Mouse (Mus musculus) urinary bladder, postnatal 36 days (tissue): ENCODE data around the gene Rep15.

Experiments used
- DNase-seq, 2 experiments: peaks; one replicate each; pipeline ENCODE4 v3.0.0; 2022; ENCODE audit warnings: low spot score in 2 of 2, mixed read lengths in 1 of 2

The Rep15 gene

GRCm38 (mm10) chr6:147032303-147032925 is at the start of gene Rep15:
Gene Rep15 (plus strand): TSS chr6:147032584.
- no peak for DNase-seq

DNA sequence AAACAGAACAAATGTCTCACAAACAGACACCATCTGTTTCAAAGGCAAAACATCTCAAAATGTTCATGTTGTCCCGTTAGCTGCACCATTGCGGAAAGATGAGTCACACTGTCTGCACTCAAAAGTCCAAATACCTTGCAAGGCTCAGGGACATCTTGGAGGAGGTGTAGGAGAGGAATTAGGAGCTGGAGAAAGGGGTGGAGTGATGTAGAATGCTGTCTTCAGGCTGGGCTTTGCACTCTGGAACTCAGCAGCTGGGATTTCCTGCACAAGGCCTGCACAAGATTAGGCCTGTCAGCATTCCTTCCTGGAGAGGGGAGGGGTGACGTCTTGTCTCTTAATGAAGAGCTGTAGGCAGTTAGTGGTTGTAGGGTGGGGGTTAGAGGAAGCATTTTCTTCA is 47.8 kb upstream of the Rep15 start:
- DNase-seq, result no peak

GRCm38 (mm10) chr6:146994236-146994635 is 38.1 kb upstream of the Rep15 start:
- peak in 1 of 2 experiments; percentile 44 for DNase-seq

DNA sequence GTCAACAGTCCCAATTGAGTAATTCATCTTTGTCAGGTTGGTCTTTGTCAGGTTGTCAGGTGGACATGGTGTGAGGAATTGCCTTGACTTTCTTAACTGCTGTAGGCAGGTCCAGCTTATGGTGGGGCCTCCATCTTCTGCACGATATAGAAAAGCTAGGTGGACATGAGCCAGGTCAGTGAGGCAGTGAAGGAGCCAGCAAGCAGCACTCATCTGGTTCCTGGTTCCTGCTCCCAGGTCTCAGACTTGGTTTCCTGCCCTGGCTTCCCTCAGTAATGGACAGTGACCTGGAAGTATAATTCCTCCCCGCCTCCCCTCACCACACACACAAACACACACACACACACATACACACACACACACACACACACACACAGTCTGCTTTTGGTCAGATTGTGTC is 37.0 kb upstream of the Rep15 start:
- DNase-seq, result no peak

GRCm38 (mm10) chr6:146995878-146996277 is 36.5 kb upstream of the Rep15 start:
- no peak for DNase-seq

GRCm38 (mm10) chr6:146997006-146997405 is 35.4 kb upstream of the Rep15 start:
- DNase-seq, result no peak

GRCm38 (mm10) chr6:146998710-146999109 is 33.7 kb upstream of the Rep15 start:
- DNase-seq, result no peak

DNA sequence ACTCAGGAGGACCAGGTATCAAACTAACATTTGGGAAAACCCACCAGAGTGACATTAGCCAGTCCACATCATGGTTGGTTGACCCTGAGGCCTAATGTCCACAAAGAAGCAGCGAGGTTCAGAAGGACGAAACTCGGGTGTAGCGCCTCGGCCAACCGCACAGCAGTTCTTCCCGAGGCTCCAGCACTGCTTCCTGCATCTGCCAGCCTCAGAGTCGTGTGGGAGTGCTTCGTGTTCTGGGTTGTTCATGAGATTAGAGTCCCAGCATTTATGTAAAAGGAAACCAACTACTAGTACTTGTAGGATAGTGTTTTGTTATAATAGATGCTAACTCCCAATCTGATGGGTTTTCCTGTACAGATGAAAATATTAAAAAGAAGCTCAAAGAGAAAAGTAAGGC is 33.1 kb upstream of the Rep15 start:
- no peak for DNase-seq

DNA sequence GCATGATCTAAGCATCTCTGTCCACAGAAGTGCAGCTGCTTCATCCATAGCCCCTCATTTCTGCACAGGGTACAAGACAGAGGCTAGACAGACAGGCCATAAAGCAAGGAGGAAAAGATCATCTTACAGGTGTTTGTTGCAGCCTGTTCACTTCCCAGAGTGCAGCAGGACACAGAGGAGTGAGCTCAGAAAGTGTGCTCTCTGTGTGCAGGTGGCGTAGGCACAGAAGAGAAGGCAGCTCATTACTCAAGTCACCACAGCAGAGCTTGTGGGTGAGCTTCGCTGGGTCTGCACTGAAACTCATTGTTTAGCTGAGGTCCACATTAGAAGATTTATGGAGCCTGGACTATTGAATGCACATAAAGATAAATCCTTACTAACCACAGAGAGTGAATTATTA is 32.6 kb upstream of the Rep15 start:
- DNase-seq, result no peak

GRCm38 (mm10) chr6:147008148-147008547 is 24.2 kb upstream of the Rep15 start:
- DNase-seq, result peak in 1 of 2 experiments; percentile 14

GRCm38 (mm10) chr6:147010358-147010757 is 22.0 kb upstream of the Rep15 start:
- DNase-seq, result no peak

DNA sequence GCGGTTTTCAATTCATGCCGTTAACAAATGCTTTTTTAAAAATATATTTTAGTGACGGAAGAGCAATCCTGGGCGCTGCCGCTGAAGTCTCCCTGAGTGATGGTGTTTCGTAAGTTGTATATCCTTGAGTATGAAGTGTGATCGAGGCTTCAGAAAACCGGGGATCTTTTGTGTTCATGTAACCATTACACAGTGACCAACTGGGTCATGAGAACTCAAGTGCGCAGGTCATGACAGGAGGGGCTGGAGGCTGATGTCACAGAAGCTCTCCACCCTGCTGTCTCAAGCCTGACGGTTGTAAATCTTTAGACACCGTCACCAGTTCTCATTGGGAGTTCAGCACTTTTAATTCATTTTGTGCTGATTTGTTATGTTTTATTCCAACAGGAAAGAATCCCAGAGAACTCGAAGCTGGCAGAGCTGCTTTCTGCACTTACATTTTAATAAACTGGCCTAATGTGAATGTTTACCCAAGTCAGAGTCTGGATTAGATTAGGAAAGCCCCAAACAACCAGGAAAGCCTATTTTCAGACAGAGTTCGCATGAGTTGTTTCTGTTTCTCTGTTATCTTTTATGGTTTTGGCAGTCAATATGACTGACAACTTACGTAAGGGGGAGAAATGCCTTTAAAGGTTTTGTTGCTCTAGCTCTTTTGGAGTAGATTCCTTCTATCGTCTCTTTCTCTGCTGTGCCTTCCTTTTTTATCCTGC is 21.4 kb upstream of the Rep15 start:
- no peak for DNase-seq

DNA sequence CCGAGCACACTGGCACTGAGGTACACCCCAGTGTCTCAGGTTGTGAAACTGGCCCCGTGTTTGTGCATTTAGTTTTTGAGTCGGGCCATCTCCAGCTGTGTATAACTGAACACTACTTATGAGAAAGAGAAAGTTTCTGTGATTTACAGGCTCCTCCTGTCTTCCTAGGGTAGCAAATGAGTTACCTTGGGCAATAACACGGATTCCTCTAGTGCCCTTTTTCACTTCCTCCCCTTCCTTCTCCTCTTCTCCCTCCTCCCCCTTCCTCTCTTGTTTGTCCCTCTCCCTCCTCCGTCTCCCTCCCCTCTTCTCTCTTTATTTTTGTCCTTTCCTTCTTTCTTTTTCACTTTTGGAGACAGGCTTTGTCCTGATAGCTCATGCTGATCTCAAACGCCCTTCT is 20.8 kb upstream of the Rep15 start:
- peak in 1 of 2 experiments; percentile 16 for DNase-seq

GRCm38 (mm10) chr6:147011977-147012376 is 20.4 kb upstream of the Rep15 start:
- DNase-seq, result no peak

GRCm38 (mm10) chr6:147013546-147013945 is 18.8 kb upstream of the Rep15 start:
- DNase-seq, result no peak

DNA sequence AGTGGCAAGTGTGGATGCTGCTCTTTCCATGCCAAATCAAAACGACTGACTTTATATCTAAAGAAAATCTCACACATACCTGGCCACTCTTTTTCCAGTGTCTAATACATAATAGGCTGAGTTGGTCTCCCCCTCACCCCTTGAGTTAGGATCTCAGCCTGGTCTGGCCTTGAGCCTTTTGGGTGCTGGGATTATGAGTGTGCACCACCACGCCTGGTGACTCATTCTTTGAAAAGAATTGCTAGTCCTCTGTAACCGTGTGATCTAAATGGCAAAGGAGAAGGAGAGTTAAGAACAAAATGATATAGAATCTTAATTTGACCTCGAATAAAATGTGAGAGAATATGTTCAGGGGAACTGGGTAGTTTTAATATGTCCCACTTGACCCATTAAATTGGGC is 14.5 kb upstream of the Rep15 start:
- no peak for DNase-seq

DNA sequence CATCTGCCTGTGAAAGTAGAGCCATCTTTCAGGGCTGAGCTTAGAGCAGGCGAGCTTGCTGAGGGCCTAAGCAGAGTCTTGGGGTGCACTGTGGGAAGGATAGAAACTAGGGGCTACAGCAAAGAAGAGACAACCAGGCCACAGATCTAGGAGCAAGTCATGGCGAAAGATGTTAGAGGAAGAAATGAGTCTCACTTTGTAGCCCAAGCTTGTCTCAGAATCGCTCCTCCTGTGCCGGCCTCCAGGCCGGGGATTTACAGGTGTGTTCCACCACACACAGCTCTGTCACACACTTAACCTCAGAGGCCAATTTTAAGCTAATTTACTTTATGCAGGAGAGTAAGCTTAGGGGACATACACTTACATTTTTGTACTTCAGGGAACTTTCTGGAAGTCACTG is 14.0 kb upstream of the Rep15 start:
- DNase-seq, result no peak

DNA sequence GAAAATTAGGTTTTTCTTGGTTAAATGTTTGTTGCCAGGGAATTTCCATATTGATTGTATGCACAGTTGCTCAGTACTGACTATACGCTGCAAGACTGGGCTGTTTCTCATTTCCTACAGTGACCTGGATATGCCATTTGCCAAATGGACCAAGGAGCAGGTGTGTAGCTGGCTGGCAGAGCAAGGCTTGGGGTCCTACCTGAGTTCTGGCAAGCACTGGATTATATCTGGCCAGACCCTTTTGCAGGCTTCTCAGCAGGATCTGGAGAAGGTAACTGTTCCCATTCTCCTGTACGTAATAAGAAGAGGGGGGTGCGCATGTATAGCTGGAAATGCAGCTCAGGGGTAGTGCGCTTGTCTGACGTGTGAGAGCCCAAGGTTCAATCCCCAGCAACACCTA is 11.2 kb upstream of the Rep15 start:
- no peak for DNase-seq

DNA sequence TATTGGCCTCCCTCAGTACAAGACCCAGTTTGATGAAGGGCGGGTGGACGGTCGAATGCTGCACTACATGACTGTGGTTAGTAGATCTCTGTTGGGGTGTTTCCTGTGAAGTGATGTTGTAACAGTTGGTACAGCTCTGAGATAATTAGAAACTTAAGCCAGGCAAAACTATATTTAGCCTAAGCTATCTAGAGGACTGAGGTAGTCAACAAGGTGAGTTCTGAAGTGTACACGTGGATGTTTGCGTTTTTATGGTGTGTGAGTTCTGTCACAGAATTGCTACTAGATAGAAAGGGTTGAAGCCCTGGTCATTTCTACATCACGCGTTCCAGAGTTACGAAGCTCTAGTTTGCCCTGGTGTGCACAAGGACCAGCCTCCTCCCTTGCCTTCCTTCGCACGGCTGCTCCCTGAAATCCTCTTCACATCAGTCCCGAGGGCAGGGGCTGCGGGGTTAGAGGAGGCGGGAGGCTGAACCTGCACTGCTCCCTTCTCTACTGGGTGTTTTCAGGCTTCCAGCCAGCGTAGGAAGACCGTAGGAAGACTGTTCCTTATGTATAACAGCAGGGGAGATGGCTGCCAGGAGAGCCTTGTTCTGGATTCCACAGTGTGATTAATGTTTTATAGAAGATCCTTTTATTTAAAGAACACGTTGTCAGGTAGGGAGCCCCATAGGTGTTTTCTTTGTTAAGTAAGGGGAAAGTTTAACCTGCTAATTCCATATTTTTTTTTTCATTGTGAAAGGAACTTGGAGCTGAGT is 9.8 kb upstream of the Rep15 start:
- DNase-seq, result no peak

GRCm38 (mm10) chr6:147023133-147023395 is 9.3 kb upstream of the Rep15 start:
- DNase-seq, result no peak

GRCm38 (mm10) chr6:147023568-147023967 is 8.8 kb upstream of the Rep15 start:
- no peak for DNase-seq

DNA sequence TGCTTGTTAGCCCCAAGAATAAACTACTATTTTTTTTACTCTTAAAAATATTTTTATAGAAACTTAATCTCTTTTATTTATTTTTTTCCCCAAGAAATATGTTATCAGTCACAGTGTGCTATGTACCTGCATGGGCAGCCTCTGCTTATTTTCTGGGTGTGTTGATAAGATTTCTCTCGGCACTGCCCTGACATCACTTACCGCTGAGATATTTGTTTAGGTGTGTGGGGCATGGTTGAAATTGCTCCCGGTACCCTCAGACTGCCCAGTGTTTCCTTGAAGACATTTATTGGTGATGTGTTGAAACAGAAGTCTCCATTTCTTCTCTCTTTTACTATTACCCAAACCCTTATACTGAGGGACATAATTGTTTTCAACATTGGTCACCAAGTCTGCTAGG is 7.6 kb upstream of the Rep15 start:
- DNase-seq, result no peak

GRCm38 (mm10) chr6:147028396-147028795 is 4.0 kb upstream of the Rep15 start:
- DNase-seq, result no peak
